Mouse (Mus musculus) intestine, embryonic 16.5 days (tissue): ENCODE results near the gene Mios. TPM values are rescaled to one million over a fixed set of nuclear protein-coding genes. Genes with fewer than 3 reads are reported as not detected.

Source experiments
- ATAC-seq: fragments of 200-750 bp; cut with Nextera tagmentation; 2 replicates; pipeline ENCODE4 v1.8.0; 2017; ENCODE audit warnings: moderate TSS enrichment, moderate library complexity
- H3K27ac ChIP-seq: fragments of 300-500 bp; sonication (generic); 2 replicates; pipeline ENCODE4 v1.5.1; 2014; ENCODE audit warnings: mild to moderate bottlenecking, low read length
- H3K27me3 ChIP-seq: fragments of 300-500 bp; sonication (generic); replicated peaks from 2 replicates; pipeline ENCODE4 v1.6.1; 2014; ENCODE audit warnings: low read length, control low read depth, mixed read lengths; ENCODE audit not compliant: control insufficient read depth, insufficient read depth
- H3K36me3 ChIP-seq: fragments of 300-500 bp; sonication (generic); 2 replicates; pipeline ENCODE4 v1.6.1; 2014; ENCODE audit warnings: low read length, control low read depth; ENCODE audit not compliant: control insufficient read depth, insufficient read depth
- H3K4me1 ChIP-seq: fragments of 300-500 bp; sonication (generic); 2 replicates; pipeline ENCODE4 v1.6.1; 2014; ENCODE audit warnings: low read length, control low read depth, mixed read lengths; ENCODE audit not compliant: control insufficient read depth, insufficient read depth
- H3K4me2 ChIP-seq: fragments of 300-500 bp; sonication (generic); 2 replicates; pipeline ENCODE4 v1.6.1; 2014; ENCODE audit warnings: low read depth, low read length, control low read depth
- H3K4me3 ChIP-seq: fragments of 300-500 bp; sonication (generic); 2 replicates; pipeline ENCODE4 v1.5.1; 2014; ENCODE audit warnings: mild to moderate bottlenecking, low read length
- H3K9ac ChIP-seq: fragments of 300-500 bp; sonication (generic); 2 replicates; pipeline ENCODE4 v1.6.1; 2014; ENCODE audit warnings: low read depth, low read length
- H3K9me3 ChIP-seq: fragments of 300-500 bp; sonication (generic); 2 replicates; pipeline ENCODE4 v1.6.1; 2016; ENCODE audit warnings: low read length, control low read depth; ENCODE audit not compliant: control insufficient read depth
- WGBS: fragments of 180-500 bp; shearing (Covaris S2); extraction: QIAGEN DNeasy Blood & Tissue Kit; methylation state at CpG from one replicate; pipeline ENCODE4 v1.1.7; 2014; 5-methylcytosine and 5-hydroxymethylcytosine counted together
- polyA plus RNA-seq: library from polyadenylated mRNA; unstranded; fragments of >200 nt; fragmentation: Nextera tagmentation; extraction: Ambion mirVana; gene quantifications from 2 replicates; pipeline ENCODE4 v1.2.1, GENCODE M21; 2015

Mios gene
- polyA plus RNA-seq: 16.7 and 16.9 TPM in 2 replicates

- H3K4me3 ChIP-seq: peak within 1 kb of the TSS; percentile 81
- H3K9ac ChIP-seq: peak within 1 kb of the TSS; percentile 93
- peak within 1 kb of the TSS; percentile 95 for H3K27ac ChIP-seq
- H3K36me3 ChIP-seq: no peaks in the 10 kb centered on the region
- H3K27me3 ChIP-seq: no peaks in the 10 kb centered on the region
- peaks cover 6% of the 10 kb centered on the region; the same call in 1 of the 2 replicates for H3K4me1 ChIP-seq
- peak; percentile 98 for ATAC-seq
- WGBS: under 1% methylated on average over 87 of the region's 90 CpGs
- peak within 1 kb of the TSS; percentile 55 for H3K4me2 ChIP-seq
- H3K9me3 ChIP-seq: no peaks in the 10 kb centered on the region
Measured at GRCm38 (mm10) chr6:8209047-8209865, at the start of gene Mios. Gene Mios (plus strand): TSS chr6:8209222.

- Histone ChIP-seq H3K36me3 (no peaks in the 10 kb centered on the region), H3K4me3 (no peak overlapping the region), H3K27ac (no peak overlapping the region), H3K9ac (no peak overlapping the region), H3K4me1 (no peaks in the 10 kb centered on the region), H3K9me3 (no peaks in the 10 kb centered on the region), H3K4me2 (no peak overlapping the region), H3K27me3 (no peaks in the 10 kb centered on the region)
- ATAC-seq: no peak
- 46% methylated on average over 2 of the region's 2 CpGs for WGBS
Measured at GRCm38 (mm10) chr6:8160001-8160400, 49.0 kb upstream of the Mios start.

- Histone ChIP-seq H3K36me3 (no peaks in the 10 kb centered on the region), H3K9ac (no peak overlapping the region), H3K4me2 (no peak overlapping the region), H3K4me1 (no peaks in the 10 kb centered on the region), H3K9me3 (no peaks in the 10 kb centered on the region), H3K4me3 (no peak overlapping the region), H3K27ac (no peak overlapping the region), H3K27me3 (no peaks in the 10 kb centered on the region)
- no peak for ATAC-seq
- WGBS: 57% methylated on average over 1 of the region's 1 CpGs
Measured at GRCm38 (mm10) chr6:8164741-8165140, 44.3 kb upstream of the Mios start.

- Histone ChIP-seq H3K4me2 (no peak overlapping the region), H3K4me1 (no peaks in the 10 kb centered on the region), H3K27me3 (no peaks in the 10 kb centered on the region), H3K9ac (no peak overlapping the region), H3K9me3 (no peaks in the 10 kb centered on the region), H3K27ac (no peak overlapping the region), H3K36me3 (no peaks in the 10 kb centered on the region), H3K4me3 (no peak overlapping the region)
- 81% methylated on average over 1 of the region's 1 CpGs for WGBS
- no peak for ATAC-seq
Measured at GRCm38 (mm10) chr6:8172101-8172500, 36.9 kb upstream of the Mios start.

GRCm38 (mm10) chr6:8174062-8174461 is 35.0 kb upstream of the Mios start:
- no peak overlapping the region for H3K4me3 ChIP-seq
- no peak overlapping the region for H3K4me2 ChIP-seq
- H3K36me3 ChIP-seq: no peaks in the 10 kb centered on the region
- no peaks in the 10 kb centered on the region; the same call in 1 of the 2 replicates for H3K4me1 ChIP-seq
- H3K27ac ChIP-seq: no peak overlapping the region
- WGBS: 46% methylated on average over 2 of the region's 2 CpGs
- no peaks in the 10 kb centered on the region for H3K27me3 ChIP-seq
- ATAC-seq: peak; percentile 33; the same call in 1 of the 2 replicates
- H3K9ac ChIP-seq: no peak overlapping the region
- no peaks in the 10 kb centered on the region for H3K9me3 ChIP-seq

GRCm38 (mm10) chr6:8175346-8175745 is 33.7 kb upstream of the Mios start:
- Histone ChIP-seq H3K9me3 (no peaks in the 10 kb centered on the region), H3K4me3 (no peak overlapping the region), H3K4me2 (no peak overlapping the region), H3K9ac (no peak overlapping the region), H3K27me3 (no peaks in the 10 kb centered on the region), H3K4me1 (no peaks in the 10 kb centered on the region; the same call in 1 of the 2 replicates), H3K27ac (no peak overlapping the region), H3K36me3 (no peaks in the 10 kb centered on the region)
- WGBS: 98% methylated on average over 7 of the region's 7 CpGs
- no peak for ATAC-seq

- Histone ChIP-seq H3K36me3 (no peaks in the 10 kb centered on the region), H3K27ac (no peak overlapping the region), H3K4me2 (no peak overlapping the region), H3K9ac (no peak overlapping the region), H3K27me3 (no peaks in the 10 kb centered on the region), H3K4me1 (no peaks in the 10 kb centered on the region; the same call in 1 of the 2 replicates), H3K4me3 (no peak overlapping the region), H3K9me3 (no peaks in the 10 kb centered on the region)
- WGBS: 75% methylated on average over 2 of the region's 2 CpGs
- no peak for ATAC-seq
Measured at GRCm38 (mm10) chr6:8176116-8176515, 32.9 kb upstream of the Mios start.

GRCm38 (mm10) chr6:8178397-8178941 is 30.6 kb upstream of the Mios start:
- H3K36me3 ChIP-seq: no peaks in the 10 kb centered on the region
- 32% methylated on average over 10 of the region's 10 CpGs for WGBS
- H3K27ac ChIP-seq: no peak overlapping the region
- no peak overlapping the region for H3K9ac ChIP-seq
- peak overlapping the region; percentile 7; the same call in 1 of the 2 replicates for H3K4me2 ChIP-seq
- no peak for ATAC-seq
- H3K4me3 ChIP-seq: no peak overlapping the region
- H3K4me1 ChIP-seq: no peaks in the 10 kb centered on the region; the same call in 1 of the 2 replicates
- H3K9me3 ChIP-seq: no peaks in the 10 kb centered on the region
- H3K27me3 ChIP-seq: no peaks in the 10 kb centered on the region

- ATAC-seq: no peak
- no peak overlapping the region for H3K4me3 ChIP-seq
- no peak overlapping the region for H3K4me2 ChIP-seq
- H3K9me3 ChIP-seq: no peaks in the 10 kb centered on the region
- H3K4me1 ChIP-seq: no peaks in the 10 kb centered on the region
- 92% methylated on average over 3 of the region's 3 CpGs for WGBS
- no peak overlapping the region for H3K9ac ChIP-seq
- H3K27ac ChIP-seq: no peak overlapping the region
- H3K27me3 ChIP-seq: no peaks in the 10 kb centered on the region
- no peaks in the 10 kb centered on the region for H3K36me3 ChIP-seq
Measured at GRCm38 (mm10) chr6:8188599-8189233, 20.3 kb upstream of the Mios start.
